Mouse (Mus musculus) MEL (cell line): ENCODE data around the gene Ptgir. TPM values are rescaled to one million over a fixed set of nuclear protein-coding genes. Genes with fewer than 3 reads are reported as not detected.

ENCODE experiments used
- DNase-seq: peaks from one replicate; pipeline ENCODE4 v3.0.0; 2011; ENCODE audit warnings: low read depth, low spot score
- H3K27ac ChIP-seq: 2 replicates; pipeline ENCODE4 v1.5.1; 2012; ENCODE audit warnings: low read depth, mild to moderate bottlenecking, control low read depth, low read length, moderate library complexity; ENCODE audit not compliant: control insufficient read depth
- H3K27me3 ChIP-seq, 2 experiments: fragments of 150-350 bp in 1 of 2; sonication (generic) in 1 of 2; 2 replicates each; pipeline ENCODE4 v1.6.1; 2012; ENCODE audit warnings: low read length in 2 of 2, mild to moderate bottlenecking in 2 of 2, improper control_type of control experiment in 1 of 2, moderate library complexity in 1 of 2; ENCODE audit not compliant: insufficient read depth in 2 of 2, control insufficient read depth in 1 of 2
- H3K36me3 ChIP-seq, 2 experiments: 2 replicates each; pipeline ENCODE4 v1.6.1; 2012 to 2014; ENCODE audit warnings: low read length in 2 of 2, improper control_type of control experiment in 1 of 2, inconsistent platforms in 1 of 2, mild to moderate bottlenecking in 1 of 2; ENCODE audit not compliant: insufficient read depth in 2 of 2, control insufficient read depth in 1 of 2
- H3K4me1 ChIP-seq, 2 experiments: fragments of 150-350 bp in 1 of 2; sonication (generic) in 1 of 2; 2 replicates each; pipeline ENCODE4 v1.6.1; 2012; ENCODE audit warnings: low read length in 2 of 2, improper control_type of control experiment in 1 of 2, mild to moderate bottlenecking in 1 of 2; ENCODE audit not compliant: insufficient read depth in 2 of 2, control insufficient read depth in 1 of 2
- H3K4me3 ChIP-seq, 2 experiments: fragments of 150-350 bp in 1 of 2; sonication (generic) in 1 of 2; 2 replicates each; pipeline ENCODE4 v1.5.1; 2012; ENCODE audit warnings: low read depth in 2 of 2, low read length in 2 of 2, mild to moderate bottlenecking in 2 of 2, moderate library complexity in 2 of 2, control low read depth in 1 of 2, improper control_type of control experiment in 1 of 2; ENCODE audit not compliant: control insufficient read depth in 1 of 2, insufficient read depth in 1 of 2
- H3K79me2 ChIP-seq: 2 replicates; pipeline ENCODE4 v1.6.1; 2012; ENCODE audit warnings: mild to moderate bottlenecking, low read length, moderate library complexity; ENCODE audit not compliant: control insufficient read depth, poor library complexity, insufficient read depth
- H3K9ac ChIP-seq: 2 replicates; pipeline ENCODE4 v1.6.1; 2012; ENCODE audit warnings: low read depth, mild to moderate bottlenecking, control low read depth, low read length, moderate library complexity; ENCODE audit not compliant: control insufficient read depth, poor library complexity, severe bottlenecking
- H3K9me3 ChIP-seq: fragments of 150-350 bp; sonication (generic); replicated peaks from 2 replicates; pipeline ENCODE4 v1.6.1; 2012; ENCODE audit warnings: mild to moderate bottlenecking, low read length, improper control_type of control experiment, moderate library complexity; ENCODE audit not compliant: insufficient read depth
- CHD2 ChIP-seq: IDR thresholded peaks from 2 replicates; pipeline ENCODE4 v1.6.1; 2011; ENCODE audit warnings: low read length, improper control_type of control experiment
- CTCF ChIP-seq, 3 experiments: IDR thresholded peaks in 2 of 3; conservative IDR thresholded peaks in 1 of 3; 2 replicates each; pipeline ENCODE4 v1.5.1; 2011 to 2012; ENCODE audit warnings: low read length in 3 of 3, low read depth in 2 of 3, mild to moderate bottlenecking in 2 of 3, improper control_type of control experiment in 1 of 3, inconsistent platforms in 1 of 3, mixed read lengths in 1 of 3, moderate library complexity in 1 of 3; ENCODE audit not compliant: control insufficient read depth in 1 of 3, insufficient read depth in 1 of 3, poor library complexity in 1 of 3, severe bottlenecking in 1 of 3
- ELF1 ChIP-seq: IDR thresholded peaks from 2 replicates; pipeline ENCODE4 v1.6.1; 2014; ENCODE audit warnings: low read depth, mild to moderate bottlenecking, inconsistent platforms, low read length, improper control_type of control experiment, moderate library complexity
- GATA1 ChIP-seq: IDR thresholded peaks from 2 replicates; pipeline ENCODE4 v1.6.1; 2011; ENCODE audit warnings: low read depth, low read length, improper control_type of control experiment
- HCFC1 ChIP-seq: IDR thresholded peaks from 2 replicates; pipeline ENCODE4 v1.6.1; 2012; ENCODE audit warnings: low read depth, mild to moderate bottlenecking, inconsistent platforms, low read length, improper control_type of control experiment, moderate library complexity
- JUND ChIP-seq: IDR thresholded peaks from 2 replicates; pipeline ENCODE4 v1.6.1; 2011; ENCODE audit warnings: low read depth, mild to moderate bottlenecking, improper control_type of control experiment, low read length
- KAT2A ChIP-seq: conservative IDR thresholded peaks from 2 replicates; pipeline ENCODE4 v1.6.1; 2012; ENCODE audit warnings: low read depth, low read length, improper control_type of control experiment, inconsistent platforms
- MAX ChIP-seq: IDR thresholded peaks from 2 replicates; pipeline ENCODE4 v1.6.1; 2011; ENCODE audit warnings: low read length, improper control_type of control experiment
- MEF2A ChIP-seq: IDR thresholded peaks from 2 replicates; pipeline ENCODE4 v1.6.1; 2014; ENCODE audit warnings: low read depth, mild to moderate bottlenecking, inconsistent platforms, low read length, improper control_type of control experiment; ENCODE audit not compliant: poor library complexity, insufficient replicate concordance, severe bottlenecking; ENCODE audit errors: extremely low read depth
- MXI1 ChIP-seq: IDR thresholded peaks from 2 replicates; pipeline ENCODE4 v1.6.1; 2011; ENCODE audit warnings: mild to moderate bottlenecking, low read depth, low read length, improper control_type of control experiment
- MYC ChIP-seq: IDR thresholded peaks from 2 replicates; pipeline ENCODE4 v1.6.1; 2011; ENCODE audit warnings: low read depth, mild to moderate bottlenecking, low read length, improper control_type of control experiment, moderate library complexity
- NELFE ChIP-seq: IDR thresholded peaks from 2 replicates; pipeline ENCODE4 v1.6.1; 2011; ENCODE audit warnings: low read depth, low read length, improper control_type of control experiment
- POLR2AphosphoS2 ChIP-seq: IDR thresholded peaks from 2 replicates; pipeline ENCODE4 v1.6.1; 2011; ENCODE audit warnings: low read length, improper control_type of control experiment
- SIN3A ChIP-seq: IDR thresholded peaks from 2 replicates; pipeline ENCODE4 v1.6.1; 2012; ENCODE audit warnings: low read length, improper control_type of control experiment, inconsistent platforms
- TBP ChIP-seq: IDR thresholded peaks from 2 replicates; pipeline ENCODE4 v1.8.0; 2011; ENCODE audit warnings: low read depth, low read length, improper control_type of control experiment
- TCF12 ChIP-seq: IDR thresholded peaks from 2 replicates; pipeline ENCODE4 v1.6.1; 2014; ENCODE audit warnings: low read depth, mild to moderate bottlenecking, inconsistent platforms, low read length, improper control_type of control experiment, moderate library complexity
- UBTF ChIP-seq: IDR thresholded peaks from 2 replicates; pipeline ENCODE4 v1.6.1; 2012; ENCODE audit warnings: low read depth, mild to moderate bottlenecking, inconsistent platforms, low read length, improper control_type of control experiment, moderate library complexity, borderline replicate concordance; ENCODE audit not compliant: insufficient read depth
- USF1 ChIP-seq: IDR thresholded peaks from 2 replicates; pipeline ENCODE4 v1.6.1; 2014; ENCODE audit warnings: low read depth, mild to moderate bottlenecking, inconsistent platforms, low read length, improper control_type of control experiment, moderate library complexity
- polyA plus RNA-seq, 2 experiments: library from polyadenylated mRNA; stranded (reverse) in 1 of 2; unstranded in 1 of 2; fragments of >175 nt in 1 of 2; fragments of >200 nt in 1 of 2; gene quantifications; 2 replicates each; pipeline versions ENCODE4 v1.2.1 to v1.2.4; 2012; ENCODE audit warnings: low replicate concordance in 2 of 2, low read depth in 1 of 2; ENCODE audit not compliant: insufficient read length in 2 of 2, insufficient read depth in 1 of 2, missing spikeins in 1 of 2
- total RNA-seq: library from RNA; depleted of rRNA; stranded (reverse); fragments of 300-350 nt; gene quantifications from 2 replicates; pipeline ENCODE4 v1.2.3, GENCODE M21; 2012

Ptgir gene
- total and polyA plus RNA-seq, 3 experiments = 22.8 to 23.7 TPM; not detected in 1

GRCm38 (mm10) chr7:16908859-16909258 is 2.6 kb downstream of the Ptgir start:
- peaks cover 27% of the 10 kb centered on the region for H3K79me2 ChIP-seq
- H3K4me3 ChIP-seq = 0 out of 4 replicates have a peak overlapping the region, but pooled peaks of 1 of the 2 experiments have one; percentile 57
- H3K36me3 ChIP-seq = peaks cover 0 to 24% of the 10 kb centered on the region in 2 experiments
- DNase-seq = no peak
- H3K27ac ChIP-seq = peak overlapping the region; percentile 3; the same call in 1 of the 2 replicates
- no peak for TF ChIP-seq SIN3A
- TF ChIP-seq CHD2 = no peak
- no peak for TF ChIP-seq MXI1
- TF ChIP-seq USF1 = no peak
- TF ChIP-seq TBP = no peak
- TF ChIP-seq ELF1 = no peak
- TF ChIP-seq TCF12 = no peak
- TF ChIP-seq GATA1 = no peak
- TF ChIP-seq CTCF (IDR thresholded peaks at IDR 0.05 in 2 of 3, conservative IDR thresholded peaks at IDR 0.05 in 1 of 3; ENCODE audit: control insufficient read depth in 1 of 3, insufficient read depth in 1 of 3, low read depth in 2 of 3, low read length in 3 of 3, poor library complexity in 1 of 3, severe bottlenecking in 1 of 3) = no peak
- H3K9me3 ChIP-seq = no peaks in the 10 kb centered on the region
- no peak overlapping the region for H3K9ac ChIP-seq
- H3K4me1 ChIP-seq = peaks cover 4 to 33% of the 10 kb centered on the region in 2 experiments
- H3K27me3 ChIP-seq = no peaks in the 10 kb centered on the region

GRCm38 (mm10) chr7:16909909-16910308 is 3.6 kb downstream of the Ptgir start:
- no peak overlapping the region for H3K4me3 ChIP-seq

GRCm38 (mm10) chr7:16911904-16912303 is 5.6 kb downstream of the Ptgir start:
- H3K4me3 ChIP-seq = no peak overlapping the region
- no peak for TF ChIP-seq SIN3A
- TF ChIP-seq GATA1 = no peak
- TF ChIP-seq CTCF (IDR thresholded peaks at IDR 0.05 in 2 of 3, conservative IDR thresholded peaks at IDR 0.05 in 1 of 3; ENCODE audit: control insufficient read depth in 1 of 3, insufficient read depth in 1 of 3, low read depth in 2 of 3, low read length in 3 of 3, poor library complexity in 1 of 3, severe bottlenecking in 1 of 3) = no peak; a peak in 1 of 6 replicates
- no peak for TF ChIP-seq MEF2A
- TF ChIP-seq MXI1 = no peak
- TF ChIP-seq JUND = no peak
- TF ChIP-seq MYC = no peak
- TF ChIP-seq POLR2AphosphoS2 = no peak
- TF ChIP-seq KAT2A = no peak
- TF ChIP-seq HCFC1 = no peak
- TF ChIP-seq, all 39 proteins: peak for 0
- Histone ChIP-seq H3K79me2 (peaks cover 21% of the 10 kb centered on the region), H3K9me3 (no peaks in the 10 kb centered on the region), H3K36me3 (peaks cover 0 to 20% of the 10 kb centered on the region in 2 experiments), H3K27me3 (no peaks in the 10 kb centered on the region), H3K4me1 (peaks cover 2 to 27% of the 10 kb centered on the region in 2 experiments), H3K9ac (no peak overlapping the region), H3K27ac (no peak overlapping the region)
- DNase-seq = no peak

More at GRCm38 (mm10) chr7:16909909-16910308, 3.6 kb downstream of the Ptgir start:
- Histone ChIP-seq H3K4me1 (peaks cover 4 to 37% of the 10 kb centered on the region in 2 experiments), H3K36me3 (peaks cover 0 to 23% of the 10 kb centered on the region in 2 experiments), H3K27ac (peak overlapping the region; percentile 40), H3K27me3 (no peaks in the 10 kb centered on the region)
- peak; percentile 61 for DNase-seq
- TF ChIP-seq USF1 (no peak), HCFC1 (no peak), MAX (no peak), UBTF (no peak), NELFE (no peak), MYC (no peak)
- TF ChIP-seq, all 39 proteins: peak for 0
- Histone ChIP-seq H3K9ac (peak overlapping the region; percentile 28), H3K9me3 (no peaks in the 10 kb centered on the region), H3K79me2 (peaks cover 27% of the 10 kb centered on the region)
